Mouse (Mus musculus) liver, embryonic 14.5 days (tissue): Measurements from ENCODE around the gene Plxnd1.

Experiments
- CTCF ChIP-seq: IDR thresholded peaks from 2 replicates; pipeline ENCODE4 v1.5.1; 2016; ENCODE audit warnings: antibody characterized with exemption, low read depth, control low read depth
- EP300 ChIP-seq: IDR thresholded peaks from 2 replicates; pipeline ENCODE4 v1.6.1; 2016; ENCODE audit warnings: antibody characterized with exemption, low read depth

DNA sequence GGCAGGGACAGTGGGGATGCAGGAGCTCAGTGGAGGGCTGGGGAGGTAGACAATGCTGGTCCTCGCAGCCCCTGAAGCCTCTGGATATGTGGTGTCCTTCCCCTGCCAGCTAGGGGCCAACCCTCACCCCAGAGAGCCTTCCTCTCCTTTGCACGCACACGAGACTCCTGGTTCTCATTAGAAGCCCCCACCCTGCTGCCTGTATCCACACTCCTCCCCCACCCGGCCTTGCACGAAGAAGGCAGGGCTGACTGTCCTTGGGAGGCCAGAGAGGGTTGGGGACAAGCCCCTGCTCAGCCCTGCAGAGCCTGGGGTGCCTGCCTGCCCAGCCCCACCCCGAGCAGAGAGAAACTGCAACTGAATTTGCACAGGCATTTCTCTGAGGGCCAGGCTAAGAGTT, 37.1 kb downstream of the Plxnd1 start:
- no peak for TF ChIP-seq EP300
- TF ChIP-seq CTCF, result no peak
